Mouse (Mus musculus): Measurements from ENCODE around the gene Gm49361.
"Not testable (repeated sequence)": the region's sequence is repeated elsewhere in the genome, so short reads cannot be mapped to it uniquely, and the experiment has no call there.

Gm49361 gene

GRCm38 (mm10) chr14:57746001-57746771, at the start of gene Gm49361:
Gene Gm49361, minus strand, starts transcription at chr14:57746103.
- peak; percentile 86 for DNase-seq (ENCODE audit: low spot score)

- no peak for DNase-seq (ENCODE audit: low spot score)
Measured at GRCm38 (mm10) chr14:57791171-57791570, 45.3 kb upstream of the Gm49361 start.

GRCm38 (mm10) chr14:57789759-57790158, 43.9 kb upstream of the Gm49361 start:
- DNase-seq (ENCODE audit: low spot score), result no peak

GRCm38 (mm10) chr14:57789311-57789710, 43.4 kb upstream of the Gm49361 start:
- DNase-seq (ENCODE audit: low spot score), result no peak

- no peak for DNase-seq (ENCODE audit: low spot score)
Measured at GRCm38 (mm10) chr14:57787406-57787805, 41.5 kb upstream of the Gm49361 start.

- no peak for DNase-seq (ENCODE audit: low spot score)
Measured at GRCm38 (mm10) chr14:57772157-57772815, 26.4 kb upstream of the Gm49361 start.

GRCm38 (mm10) chr14:57769102-57769501, 23.2 kb upstream of the Gm49361 start:
- DNase-seq (ENCODE audit: low spot score), result no peak

- peak; percentile 18 for DNase-seq (ENCODE audit: low spot score)
Measured at GRCm38 (mm10) chr14:57760447-57761412, 14.8 kb upstream of the Gm49361 start.

- no peak for DNase-seq (ENCODE audit: low spot score)
Measured at GRCm38 (mm10) chr14:57758237-57758636, 12.3 kb upstream of the Gm49361 start, which contains the start of gene Lats2. Gene Lats2, minus strand, starts transcription at chr14:57758388.

GRCm38 (mm10) chr14:57756094-57756493, 10.2 kb upstream of the Gm49361 start:
- DNase-seq (ENCODE audit: low spot score), result no peak

GRCm38 (mm10) chr14:57755661-57756060, 9.8 kb upstream of the Gm49361 start:
- DNase-seq (ENCODE audit: low spot score), result no peak

GRCm38 (mm10) chr14:57753351-57753992, 7.6 kb upstream of the Gm49361 start:
- peak; percentile 64 for DNase-seq (ENCODE audit: low spot score)

- not testable (repeated sequence) for DNase-seq (ENCODE audit: low spot score)
Measured at GRCm38 (mm10) chr14:57751006-57751405, 5.1 kb upstream of the Gm49361 start.

- no peak for DNase-seq (ENCODE audit: low spot score)
Measured at GRCm38 (mm10) chr14:57749501-57749900, 3.6 kb upstream of the Gm49361 start.

GRCm38 (mm10) chr14:57745291-57745969, 473 bp downstream of the Gm49361 start:
- peak; percentile 37 for DNase-seq (ENCODE audit: low spot score)

GRCm38 (mm10) chr14:57744547-57744946, 1.4 kb downstream of the Gm49361 start:
- no peak for DNase-seq (ENCODE audit: low spot score)

- DNase-seq (ENCODE audit: low spot score), result no peak
Measured at GRCm38 (mm10) chr14:57740651-57741050, 5.3 kb downstream of the Gm49361 start.

GRCm38 (mm10) chr14:57737089-57737488, 8.8 kb downstream of the Gm49361 start:
- DNase-seq (ENCODE audit: low spot score), result peak; percentile 46

GRCm38 (mm10) chr14:57736141-57736540, 9.8 kb downstream of the Gm49361 start:
- no peak for DNase-seq (ENCODE audit: low spot score)

GRCm38 (mm10) chr14:57732668-57733293, 13.1 kb downstream of the Gm49361 start:
- DNase-seq (ENCODE audit: low spot score), result no peak

- DNase-seq (ENCODE audit: low spot score), result no peak
Measured at GRCm38 (mm10) chr14:57730527-57730926, 15.4 kb downstream of the Gm49361 start.

All from yolk sac, embryonic 10.5 days (tissue).